Mouse (Mus musculus) limb, embryonic 10.5 days (tissue): Measurements from ENCODE around the gene Fbxo17. TPM values are rescaled to one million over a fixed set of nuclear protein-coding genes. Genes with fewer than 3 reads are reported as not detected.
"Not testable (repeated sequence)": the region's sequence is repeated elsewhere in the genome, so short reads cannot be mapped to it uniquely, and the experiment has no call there.

ENCODE experiments used
- DNase-seq: peaks from one replicate; pipeline ENCODE4 v3.0.0-alpha.2; 2017; ENCODE audit warnings: low spot score
- H3K27ac ChIP-seq: fragments of 300-500 bp; sonication (generic); 2 replicates; pipeline ENCODE4 v1.5.1; 2016; ENCODE audit warnings: mild to moderate bottlenecking
- H3K27me3 ChIP-seq: fragments of 300-500 bp; sonication (generic); 2 replicates; pipeline ENCODE4 v1.6.1; 2016; ENCODE audit warnings: low read depth, mild to moderate bottlenecking; ENCODE audit not compliant: poor library complexity, severe bottlenecking
- H3K36me3 ChIP-seq: fragments of 300-500 bp; sonication (generic); 2 replicates; pipeline ENCODE4 v1.6.1; 2016; ENCODE audit warnings: mild to moderate bottlenecking, moderate library complexity
- H3K4me1 ChIP-seq: fragments of 300-500 bp; sonication (generic); 2 replicates; pipeline ENCODE4 v1.6.1; 2016
- H3K4me3 ChIP-seq: fragments of 300-500 bp; sonication (generic); 2 replicates; pipeline ENCODE4 v1.5.1; 2016; ENCODE audit warnings: mild to moderate bottlenecking, moderate library complexity
- H3K9me3 ChIP-seq: fragments of 300-500 bp; sonication (generic); replicated peaks from 2 replicates; pipeline ENCODE4 v1.6.1; 2016; ENCODE audit warnings: mild to moderate bottlenecking
- WGBS: fragments of 180-500 bp; shearing (Covaris S2); methylation state at CpG from one replicate; pipeline ENCODE4 v1.1.7; 2016; 5-methylcytosine and 5-hydroxymethylcytosine counted together
- polyA plus RNA-seq: library from polyadenylated mRNA; unstranded; fragments of >200 nt; fragmentation: Nextera tagmentation; extraction: Ambion mirVana; gene quantifications from 2 replicates; pipeline ENCODE4 v1.2.1, GENCODE M21; 2016

Fbxo17 gene
- polyA plus RNA-seq, 1 experiment from 2014 or later, result 16.1 TPM

DNA sequence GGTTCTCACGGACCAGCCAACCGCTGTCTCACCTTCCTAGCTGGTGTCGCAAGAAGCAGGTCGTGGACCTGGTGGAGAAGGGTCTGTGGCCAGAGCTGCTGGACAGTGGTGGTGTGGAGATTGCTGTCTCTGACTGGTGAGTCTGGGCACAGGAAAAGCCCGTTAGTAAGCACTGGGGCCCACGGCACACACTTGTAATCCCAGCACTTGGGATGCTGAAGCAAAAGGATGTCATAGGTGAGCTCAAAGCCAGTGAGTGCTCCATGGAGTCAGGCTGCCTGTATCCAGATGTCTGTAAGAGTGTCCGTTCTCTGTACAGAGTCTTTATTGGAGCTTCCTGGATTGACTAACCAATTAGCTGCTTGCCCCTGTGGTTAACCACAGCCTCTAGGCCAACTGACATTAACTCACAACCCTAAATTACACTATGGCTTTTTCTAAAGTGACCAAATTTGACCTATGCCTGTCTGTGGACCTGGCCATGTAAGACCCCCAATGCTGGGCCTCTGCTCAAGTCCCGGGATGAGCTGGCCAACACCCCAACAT lies 21.6 kb upstream of the Fbxo17 start:
- no peak for DNase-seq
- Histone ChIP-seq H3K4me1 (peaks cover 27% of the 10 kb centered on the region), H3K27me3 (peaks cover 30% of the 10 kb centered on the region), H3K4me3 (peak overlapping the region; percentile 66), H3K36me3 (peaks cover 1% of the 10 kb centered on the region; the same call in 1 of the 2 replicates), H3K9me3 (no peaks in the 10 kb centered on the region), H3K27ac (peak overlapping the region; percentile 76)
- WGBS, result 52% methylated on average over 8 of the region's 8 CpGs

DNA sequence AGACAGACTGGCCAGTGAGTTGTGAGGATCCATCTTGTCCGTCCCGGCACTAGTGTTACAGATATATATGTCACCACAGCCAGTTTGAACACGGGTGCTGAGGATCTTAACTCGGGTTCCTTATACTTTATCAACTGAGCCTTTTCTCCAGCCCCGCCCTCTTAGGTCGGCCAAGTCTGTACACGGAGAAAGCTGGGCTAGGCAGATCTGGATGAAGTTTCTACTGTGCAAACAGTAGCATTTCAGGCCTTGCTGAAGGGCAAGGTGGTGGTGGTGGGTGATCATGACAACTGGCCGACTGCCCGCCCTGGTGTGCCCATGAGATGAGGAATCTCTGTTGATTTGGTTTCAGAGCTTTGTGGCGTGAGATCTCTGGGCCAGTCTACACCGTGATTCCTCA lies 19.3 kb upstream of the Fbxo17 start:
- peaks cover 17% of the 10 kb centered on the region for H3K27me3 ChIP-seq
- WGBS, result 96% methylated on average over 11 of the region's 11 CpGs
- H3K4me3 ChIP-seq, result no peak overlapping the region
- H3K36me3 ChIP-seq, result peaks cover 6% of the 10 kb centered on the region; the same call in 1 of the 2 replicates
- no peaks in the 10 kb centered on the region for H3K9me3 ChIP-seq
- H3K4me1 ChIP-seq, result peaks cover 27% of the 10 kb centered on the region
- no peak overlapping the region for H3K27ac ChIP-seq
- no peak for DNase-seq

DNA sequence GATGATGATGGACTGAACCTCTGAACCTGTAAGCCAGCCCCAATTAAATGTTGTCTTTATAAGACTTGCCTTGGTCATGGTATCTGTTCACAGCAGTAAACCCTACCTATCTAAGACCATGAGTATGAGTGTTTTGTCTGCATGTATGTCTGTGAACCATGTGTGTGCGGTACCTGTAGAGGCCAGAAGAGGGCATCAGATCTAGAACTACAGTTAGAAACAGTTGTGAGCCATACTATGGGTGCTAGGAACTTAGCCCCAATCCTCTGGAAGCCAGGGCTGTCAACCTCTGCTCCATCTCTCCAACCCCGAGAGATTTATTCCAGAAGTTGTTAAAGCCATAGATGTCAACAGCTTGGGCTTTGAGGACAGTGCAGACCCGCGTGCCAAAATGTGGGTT lies 16.3 kb upstream of the Fbxo17 start:
- H3K4me3 ChIP-seq, result no peak overlapping the region
- H3K27ac ChIP-seq, result no peak overlapping the region
- H3K27me3 ChIP-seq, result no peaks in the 10 kb centered on the region
- H3K36me3 ChIP-seq, result peaks cover 6% of the 10 kb centered on the region; the same call in 1 of the 2 replicates
- WGBS, result 99% methylated on average over 4 of the region's 4 CpGs
- no peaks in the 10 kb centered on the region for H3K9me3 ChIP-seq
- no peak for DNase-seq
- peaks cover under 1% of the 10 kb centered on the region for H3K4me1 ChIP-seq

DNA sequence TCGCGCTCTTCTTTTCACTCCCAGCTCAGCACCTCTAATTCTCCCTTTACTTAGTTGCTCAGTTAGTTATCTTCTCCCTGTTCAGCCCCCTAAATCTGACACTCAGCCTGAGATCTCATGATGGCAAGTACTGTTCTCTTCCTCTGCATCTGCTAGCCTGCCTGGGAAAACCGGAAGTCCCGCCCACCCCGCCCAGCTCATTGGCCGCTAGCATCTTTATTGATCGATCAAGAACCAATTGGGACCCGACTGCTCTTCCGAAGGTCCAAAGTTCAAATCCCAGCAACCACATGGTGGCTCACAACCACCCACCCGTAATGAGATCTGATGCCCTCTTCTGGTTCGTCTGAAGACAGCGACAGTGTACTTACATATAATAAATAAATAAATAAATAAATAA lies 15.3 kb upstream of the Fbxo17 start:
- 92% methylated on average over 12 of the region's 12 CpGs for WGBS
- H3K4me1 ChIP-seq, H3K27me3 ChIP-seq, H3K4me3 ChIP-seq, H3K9me3 ChIP-seq, DNase-seq, H3K27ac ChIP-seq, H3K36me3 ChIP-seq: not testable (repeated sequence)

DNA sequence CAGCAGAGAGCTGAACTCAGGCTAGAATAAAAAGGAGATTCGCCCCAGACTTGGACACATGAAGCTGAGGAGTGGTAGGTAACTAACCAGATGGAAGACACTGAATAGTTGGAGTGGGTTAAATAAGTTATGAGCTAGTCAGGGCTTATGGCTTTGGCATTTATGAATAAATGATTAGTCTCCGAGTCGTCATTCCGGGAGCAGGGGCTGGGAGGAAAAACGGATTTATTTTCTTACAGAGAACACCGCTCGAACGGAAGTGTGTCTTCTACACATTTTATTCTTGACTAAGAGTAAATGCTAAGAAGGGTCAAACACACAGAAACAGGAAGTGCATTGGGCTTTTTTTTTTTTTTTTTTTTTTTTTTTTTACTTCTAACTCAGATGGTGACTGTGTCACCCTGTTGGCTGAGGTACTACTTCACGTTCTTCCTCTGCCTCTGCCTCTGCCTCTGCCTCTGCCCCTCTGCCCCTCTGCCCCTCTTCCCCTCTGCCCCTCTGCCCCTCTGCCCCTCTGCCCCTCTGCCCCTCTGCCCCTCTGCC lies 13.9 kb upstream of the Fbxo17 start:
- no peak for DNase-seq
- 82% methylated on average over 9 of the region's 9 CpGs for WGBS
- no peak overlapping the region for H3K27ac ChIP-seq

DNA sequence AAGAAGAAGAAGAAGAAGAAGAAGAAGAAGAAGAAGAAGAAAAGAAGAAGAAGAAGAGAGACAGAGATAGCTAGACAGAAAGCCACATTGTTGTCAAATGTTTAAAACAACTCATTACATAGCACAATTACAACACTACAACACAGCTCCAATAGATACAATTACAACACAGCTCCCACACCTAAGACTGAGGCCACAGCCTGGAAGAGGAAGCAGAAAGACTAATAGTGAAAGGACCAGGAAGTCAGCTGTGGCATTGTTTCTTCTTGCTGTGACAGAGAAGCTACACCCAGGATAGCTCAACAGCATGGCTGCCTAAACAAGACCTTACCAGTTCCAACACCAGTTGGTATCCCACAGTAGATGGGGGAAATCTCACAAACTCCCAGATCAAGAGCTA lies 7.2 kb upstream of the Fbxo17 start:
- Histone ChIP-seq H3K4me1 (0 out of 2 replicates have a peak, but pooled peaks cover 4% of the 10 kb centered on the region), H3K4me3 (no peak overlapping the region), H3K36me3 (no peaks in the 10 kb centered on the region), H3K27ac (no peak overlapping the region), H3K9me3 (no peaks in the 10 kb centered on the region), H3K27me3 (no peaks in the 10 kb centered on the region)
- no peak for DNase-seq

More for the DNA sequence above, 13.9 kb upstream of the Fbxo17 start:
- no peaks in the 10 kb centered on the region for H3K4me1 ChIP-seq
- no peak overlapping the region for H3K4me3 ChIP-seq
- no peaks in the 10 kb centered on the region for H3K27me3 ChIP-seq
- no peaks in the 10 kb centered on the region for H3K9me3 ChIP-seq
- peaks cover 6% of the 10 kb centered on the region; the same call in 1 of the 2 replicates for H3K36me3 ChIP-seq

DNA sequence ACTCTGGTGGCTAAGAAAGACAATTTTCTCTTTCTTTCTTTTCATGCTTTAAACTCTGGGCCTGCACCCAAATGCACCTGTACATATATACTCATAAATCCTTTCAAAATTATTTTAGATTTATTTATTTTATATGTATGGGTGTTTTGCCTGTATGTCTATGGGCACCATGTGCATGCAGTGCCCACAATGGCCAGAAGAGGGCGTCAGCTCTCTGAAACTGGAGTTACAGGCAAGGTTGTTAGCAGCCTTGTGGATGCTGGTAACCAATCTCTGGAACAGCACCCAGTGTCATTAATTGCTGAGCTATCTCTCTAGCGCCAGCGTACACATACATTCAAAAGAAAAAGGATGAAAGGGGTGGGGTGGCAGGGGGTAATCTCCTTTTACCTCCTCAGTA lies 5.6 kb upstream of the Fbxo17 start:
- no peaks in the 10 kb centered on the region for H3K9me3 ChIP-seq

DNA sequence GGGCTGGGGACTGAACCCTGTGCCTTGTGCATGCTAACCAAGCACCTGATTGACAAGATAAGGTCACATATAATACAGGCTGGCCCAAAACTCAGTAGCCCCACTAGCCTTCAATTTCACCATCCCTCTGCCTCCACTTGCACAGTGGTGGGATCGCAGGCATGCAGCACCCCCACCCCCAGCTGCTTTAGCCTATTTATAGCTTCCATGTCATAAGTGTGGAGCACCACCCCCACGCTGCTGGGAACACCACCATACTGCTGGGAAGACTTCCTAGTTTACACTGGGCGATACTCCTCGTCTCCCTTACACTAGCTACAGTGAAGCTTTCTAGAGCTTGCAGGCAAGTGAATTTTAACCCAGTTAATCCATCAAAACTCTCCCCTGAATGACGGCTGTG lies 1.9 kb upstream of the Fbxo17 start:
- H3K4me3 ChIP-seq, result no peak overlapping the region
- no peak overlapping the region for H3K27ac ChIP-seq
- 88% methylated on average over 5 of the region's 5 CpGs for whole genome bisulfite sequencing

More for the DNA sequence above, 5.6 kb upstream of the Fbxo17 start:
- Histone ChIP-seq H3K4me1 (peaks cover 11% of the 10 kb centered on the region), H3K27ac (no peak overlapping the region), H3K4me3 (no peak overlapping the region), H3K27me3 (no peaks in the 10 kb centered on the region), H3K36me3 (no peaks in the 10 kb centered on the region)
- no peak for DNase-seq
- WGBS, result 70% methylated on average over 3 of the region's 3 CpGs

DNA sequence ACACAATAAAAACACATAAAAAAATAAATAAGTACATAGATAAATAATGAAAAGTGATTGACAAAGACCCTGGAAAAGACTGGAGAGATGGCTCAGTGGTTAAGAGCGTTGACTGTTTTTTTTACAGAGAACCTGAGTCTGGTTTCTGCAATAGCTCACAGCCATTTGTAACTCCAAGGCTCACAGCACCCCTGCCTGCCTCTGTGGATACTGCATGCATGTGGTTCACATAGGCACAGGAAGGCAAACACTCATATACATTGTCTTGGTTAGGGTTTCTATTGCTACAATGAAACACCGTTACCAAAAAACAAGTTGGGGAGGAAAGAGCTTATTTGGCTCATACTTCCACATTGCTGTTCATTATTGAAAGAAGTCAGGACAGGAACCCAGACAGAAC lies 1.0 kb upstream of the Fbxo17 start:
- 96% methylated on average over 2 of the region's 2 CpGs for WGBS
- H3K4me1 ChIP-seq, result peaks cover 31% of the 10 kb centered on the region
- H3K27ac ChIP-seq, result no peak overlapping the region
- H3K4me3 ChIP-seq, result no peak overlapping the region
- no peaks in the 10 kb centered on the region for H3K9me3 ChIP-seq
- DNase-seq, result no peak
- no peaks in the 10 kb centered on the region for H3K27me3 ChIP-seq
- no peaks in the 10 kb centered on the region for H3K36me3 ChIP-seq

More for the DNA sequence above, 1.9 kb upstream of the Fbxo17 start:
- no peaks in the 10 kb centered on the region for H3K9me3 ChIP-seq
- H3K4me1 ChIP-seq, result peaks cover 33% of the 10 kb centered on the region
- no peaks in the 10 kb centered on the region for H3K27me3 ChIP-seq
- DNase-seq, result no peak
- H3K36me3 ChIP-seq, result no peaks in the 10 kb centered on the region

DNA sequence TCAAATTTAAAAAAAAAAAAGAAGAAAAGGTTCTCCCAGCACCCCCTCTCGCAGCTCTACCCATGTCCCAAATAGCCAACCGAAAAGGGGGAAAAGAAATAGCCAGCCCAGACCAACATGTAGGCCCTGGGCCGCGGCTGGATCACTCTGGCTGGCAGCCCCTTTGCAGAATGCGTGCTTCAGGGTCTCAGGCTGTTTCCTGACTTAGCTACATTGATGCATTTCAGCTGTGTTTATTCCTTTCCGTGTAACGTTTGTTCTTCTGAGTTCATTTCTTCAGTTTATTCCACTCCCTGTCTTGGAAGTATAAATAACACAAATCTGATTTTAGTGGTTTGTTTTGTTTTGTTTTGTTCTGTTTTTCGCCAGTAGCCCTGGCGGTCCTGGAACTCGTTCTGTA lies 1.1 kb downstream of the Fbxo17 start:
- DNase-seq, result no peak

DNA sequence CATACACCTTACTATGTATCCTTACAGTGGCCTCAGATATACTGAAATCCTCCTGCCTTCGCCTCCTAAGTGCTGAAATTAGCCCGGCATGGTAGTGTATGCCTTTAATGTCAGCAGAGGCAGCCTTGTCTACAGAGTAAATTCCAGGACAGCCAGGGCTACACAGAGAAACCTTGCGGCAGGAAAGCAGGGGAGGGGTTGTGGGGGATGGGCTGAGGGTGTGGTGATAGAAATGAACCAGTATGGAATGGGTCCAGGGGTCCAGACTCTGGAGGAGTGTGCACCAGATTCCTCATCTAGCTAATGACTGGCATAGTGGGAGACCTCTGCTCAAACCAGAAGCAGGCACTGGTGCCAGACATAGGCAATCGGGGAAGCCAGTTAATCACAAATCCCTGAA lies 2.6 kb downstream of the Fbxo17 start:
- WGBS, result 59% methylated on average over 4 of the region's 4 CpGs

More for the DNA sequence above, 1.1 kb downstream of the Fbxo17 start:
- Histone ChIP-seq H3K27ac (no peak overlapping the region), H3K4me3 (no peak overlapping the region), H3K27me3 (no peaks in the 10 kb centered on the region), H3K9me3 (no peaks in the 10 kb centered on the region), H3K36me3 (no peaks in the 10 kb centered on the region), H3K4me1 (peaks cover 31% of the 10 kb centered on the region)
- 92% methylated on average over 10 of the region's 10 CpGs for WGBS

DNA sequence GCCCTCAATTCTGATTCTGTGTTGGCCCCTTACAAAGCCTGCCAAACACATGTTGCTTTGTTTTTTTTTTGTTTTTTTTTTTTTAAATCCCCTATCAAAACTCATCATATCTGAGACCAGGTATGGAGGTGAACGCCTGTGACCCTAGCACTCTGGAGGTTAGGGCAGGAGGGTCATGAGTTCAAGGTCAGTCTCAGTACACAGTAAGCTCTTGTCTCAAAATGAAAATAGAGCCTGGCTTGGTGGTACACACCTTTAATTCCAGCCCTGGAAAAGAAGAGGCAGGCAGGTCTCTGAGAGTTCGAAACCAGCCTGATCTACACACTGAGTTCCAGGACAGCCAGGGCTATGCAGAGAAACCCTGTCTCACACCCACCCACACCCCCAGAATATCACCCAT lies 3.0 kb downstream of the Fbxo17 start:
- Histone ChIP-seq H3K4me1 (peaks cover 27% of the 10 kb centered on the region), H3K9me3 (no peaks in the 10 kb centered on the region; the same call in 1 of the 2 replicates), H3K36me3 (peaks cover 7% of the 10 kb centered on the region), H3K27ac (no peak overlapping the region), H3K27me3 (no peaks in the 10 kb centered on the region), H3K4me3 (no peak overlapping the region)
- no peak for DNase-seq
- 89% methylated on average over 2 of the region's 2 CpGs for WGBS

More for the DNA sequence above, 2.6 kb downstream of the Fbxo17 start:
- no peak overlapping the region for H3K4me3 ChIP-seq
- peaks cover 2% of the 10 kb centered on the region; the same call in 1 of the 2 replicates for H3K36me3 ChIP-seq
- no peak for DNase-seq
- H3K27ac ChIP-seq, result no peak overlapping the region
- peaks cover 31% of the 10 kb centered on the region for H3K4me1 ChIP-seq
- no peaks in the 10 kb centered on the region for H3K27me3 ChIP-seq
- H3K9me3 ChIP-seq, result no peaks in the 10 kb centered on the region; the same call in 1 of the 2 replicates

DNA sequence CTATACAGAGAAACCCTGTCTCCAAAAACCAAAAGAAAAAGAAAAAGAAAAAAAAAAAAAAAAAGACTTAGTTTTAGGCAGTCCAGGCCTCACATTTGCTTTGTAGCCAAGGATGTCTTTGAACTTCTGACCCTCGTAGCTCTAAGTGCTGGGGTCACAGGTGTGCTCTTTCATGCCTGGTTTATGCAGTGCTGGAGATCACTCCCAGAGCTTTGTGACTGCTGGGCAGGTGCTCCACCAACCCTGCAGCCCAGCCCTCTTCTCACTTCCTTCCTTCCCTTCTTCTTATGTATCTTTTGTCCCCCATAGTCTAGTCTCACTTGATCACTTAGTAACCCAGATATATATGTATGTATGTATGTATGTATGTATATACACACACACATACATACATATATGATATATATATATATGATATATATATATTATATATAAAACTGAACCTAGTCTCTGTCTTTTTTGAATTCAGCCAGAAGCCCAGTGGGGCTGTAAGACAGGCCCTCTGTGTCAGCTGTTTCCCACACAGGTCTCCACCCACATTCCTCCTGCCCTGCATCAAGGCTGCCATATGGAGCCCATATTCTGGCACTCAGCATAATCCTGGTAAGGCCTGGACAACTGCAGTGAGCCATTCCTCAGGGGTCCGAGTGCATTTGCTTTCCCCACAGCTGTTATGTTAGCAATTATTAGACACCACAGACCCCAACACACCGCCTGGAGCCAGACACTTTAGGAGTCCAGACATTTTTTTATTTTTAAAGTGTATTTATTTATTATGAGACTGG lies 4.3 kb downstream of the Fbxo17 start:
- H3K27ac ChIP-seq, result no peak overlapping the region
- no peaks in the 10 kb centered on the region; the same call in 1 of the 2 replicates for H3K9me3 ChIP-seq
- 74% methylated on average over 3 of the region's 3 CpGs for WGBS
- no peaks in the 10 kb centered on the region for H3K27me3 ChIP-seq
- H3K4me3 ChIP-seq, result no peak overlapping the region
- peaks cover 17% of the 10 kb centered on the region for H3K36me3 ChIP-seq
- H3K4me1 ChIP-seq, result peaks cover 23% of the 10 kb centered on the region
- DNase-seq, result no peak
